Mouse (Mus musculus) G1E (cell line): ENCODE data around the gene Pbld2. TPM values are rescaled to one million over a fixed set of nuclear protein-coding genes. Genes with fewer than 3 reads are reported as not detected.

Experiments used
- ATAC-seq: 2 replicates; pipeline ENCODE4 v1.8.0; 2016; ENCODE audit warnings: mild to moderate bottlenecking; ENCODE audit not compliant: insufficient number of reproducible peaks, poor library complexity, low FRiP score, severe bottlenecking; ENCODE audit errors: extremely low read depth
- DNase-seq: peaks from one replicate; pipeline ENCODE4 v3.0.0; 2012; ENCODE audit warnings: low spot score
- H3K27me3 ChIP-seq: 2 replicates; pipeline ENCODE4 v1.6.1; 2012; ENCODE audit warnings: mild to moderate bottlenecking, low read length, inconsistent platforms; ENCODE audit not compliant: insufficient read depth
- H3K36me3 ChIP-seq: replicated peaks from 2 replicates; pipeline ENCODE3; 2012; ENCODE audit warnings: mild to moderate bottlenecking, inconsistent platforms
- H3K4me1 ChIP-seq: 2 replicates; pipeline ENCODE4 v1.6.1; 2012; ENCODE audit warnings: low read depth, low read length, inconsistent platforms, mixed read lengths; ENCODE audit not compliant: insufficient read depth
- H3K4me3 ChIP-seq: 2 replicates; pipeline ENCODE4 v1.5.1; 2012; ENCODE audit warnings: low read depth, mild to moderate bottlenecking, inconsistent platforms, low read length, moderate library complexity, mixed read lengths
- H3K9me3 ChIP-seq: replicated peaks from 2 replicates; pipeline ENCODE4 v1.6.1; 2012; ENCODE audit warnings: inconsistent platforms
- CTCF ChIP-seq: IDR thresholded peaks from 2 replicates; pipeline ENCODE4 v1.5.1; 2012; ENCODE audit warnings: low read depth, low read length, inconsistent platforms, mixed read lengths
- GATA1 ChIP-seq: IDR thresholded peaks from 2 replicates; pipeline ENCODE4 v1.6.1; 2012; ENCODE audit warnings: borderline replicate concordance, low read length, inconsistent platforms, mixed read lengths
- GATA2 ChIP-seq: IDR thresholded peaks from 2 replicates; pipeline ENCODE4 v1.6.1; 2012; ENCODE audit warnings: low read depth, low read length, inconsistent platforms, borderline replicate concordance
- POLR2AphosphoS5 ChIP-seq: IDR thresholded peaks from 2 replicates; pipeline ENCODE4 v1.6.1; 2012; ENCODE audit warnings: low read depth, low read length, inconsistent platforms; ENCODE audit not compliant: insufficient replicate concordance
- TAL1 ChIP-seq: conservative IDR thresholded peaks from 2 replicates; pipeline ENCODE4 v1.6.1; 2012; ENCODE audit warnings: low read depth, low read length, inconsistent platforms, mixed read lengths
- polyA plus RNA-seq: library from polyadenylated mRNA; stranded (reverse); fragments of >175 nt; gene quantifications from 2 replicates; pipeline ENCODE4 v1.2.3, GENCODE M21; 2012
- total RNA-seq, 2 experiments: library from RNA; stranded (forward) in 1 of 2; stranded (reverse) in 1 of 2; fragments of 200-1000 nt in 1 of 2; fragments of >200 nt in 1 of 2; fragmentation: Nextera tagmentation in 1 of 2; gene quantifications; 2 replicates each; pipeline ENCODE4 v1.2.3; 2014 to 2017

Gene Pbld2
- total and polyA plus RNA-seq, 3 experiments = not detected

GRCm38 (mm10) chr10:63065561-63065960 lies 41.4 kb downstream of the Pbld2 start:
- TF ChIP-seq GATA1 = no peak
- TF ChIP-seq TAL1 = no peak
- no peak for TF ChIP-seq CTCF
- TF ChIP-seq GATA2 = no peak
- peaks cover 6% of the 10 kb centered on the region; the same call in 1 of the 2 replicates for H3K27me3 ChIP-seq
- ATAC-seq = no peak

DNA sequence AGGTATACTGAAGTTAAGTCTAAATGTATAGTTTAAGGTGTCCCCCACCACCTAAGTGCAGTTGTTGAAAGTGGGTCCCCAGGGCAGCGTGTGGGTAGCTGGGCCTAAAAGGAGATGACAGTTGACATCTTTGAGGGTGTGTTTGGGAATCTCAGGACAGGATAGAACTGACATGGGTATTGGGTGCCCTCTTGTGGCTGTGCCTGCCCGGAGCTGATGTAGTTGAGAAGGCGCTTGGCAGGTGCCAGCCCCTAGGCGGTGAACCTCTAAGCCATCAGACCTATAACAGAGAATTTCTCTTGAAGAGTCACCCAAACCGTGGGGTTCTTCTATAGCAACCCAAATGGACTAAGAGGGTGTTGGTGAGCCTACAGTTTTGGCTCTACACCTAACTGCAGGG lies 41.9 kb downstream of the Pbld2 start:
- TF ChIP-seq TAL1 (no peak), GATA2 (no peak), GATA1 (no peak), POLR2AphosphoS5 (no peak), CTCF (no peak)
- no peak for ATAC-seq
- H3K27me3 ChIP-seq = peaks cover 6% of the 10 kb centered on the region; the same call in 1 of the 2 replicates

More at GRCm38 (mm10) chr10:63065561-63065960, 41.4 kb downstream of the Pbld2 start:
- H3K4me1 ChIP-seq = no peaks in the 10 kb centered on the region
- no peak for DNase-seq
- no peak overlapping the region for H3K4me3 ChIP-seq
- no peaks in the 10 kb centered on the region for H3K9me3 ChIP-seq
- no peaks in the 10 kb centered on the region for H3K36me3 ChIP-seq

GRCm38 (mm10) chr10:63086304-63086703 lies 62.2 kb downstream of the Pbld2 start:
- no peak for ATAC-seq
- no peaks in the 10 kb centered on the region for H3K36me3 ChIP-seq
- 0 out of 2 replicates have a peak, but pooled peaks cover 3% of the 10 kb centered on the region for H3K4me1 ChIP-seq
- no peaks in the 10 kb centered on the region for H3K27me3 ChIP-seq
- H3K9me3 ChIP-seq = no peaks in the 10 kb centered on the region
- H3K4me3 ChIP-seq = no peak overlapping the region
- no peak for DNase-seq
- no peak for TF ChIP-seq POLR2AphosphoS5

More for the DNA sequence above, 41.9 kb downstream of the Pbld2 start:
- DNase-seq = peak; percentile 3
- H3K9me3 ChIP-seq = no peaks in the 10 kb centered on the region
- H3K36me3 ChIP-seq = no peaks in the 10 kb centered on the region
- H3K4me1 ChIP-seq = no peaks in the 10 kb centered on the region
- H3K4me3 ChIP-seq = no peak overlapping the region

GRCm38 (mm10) chr10:63089103-63089757 lies 65.1 kb downstream of the Pbld2 start:
- Histone ChIP-seq H3K36me3 (no peaks in the 10 kb centered on the region), H3K4me3 (no peak overlapping the region), H3K27me3 (no peaks in the 10 kb centered on the region), H3K4me1 (0 out of 2 replicates have a peak, but pooled peaks cover 3% of the 10 kb centered on the region), H3K9me3 (no peaks in the 10 kb centered on the region)
- DNase-seq = no peak
- TF ChIP-seq GATA1 (no peak), TAL1 (no peak), CTCF (no peak), POLR2AphosphoS5 (no peak), GATA2 (no peak)
- no peak for ATAC-seq

- DNase-seq = no peak
Measured at GRCm38 (mm10) chr10:63089758-63090571, 65.8 kb downstream of the Pbld2 start.

GRCm38 (mm10) chr10:63091915-63092314 lies 67.8 kb downstream of the Pbld2 start:
- Histone ChIP-seq H3K4me3 (no peak overlapping the region), H3K9me3 (no peaks in the 10 kb centered on the region), H3K4me1 (no peaks in the 10 kb centered on the region), H3K27me3 (no peaks in the 10 kb centered on the region), H3K36me3 (no peaks in the 10 kb centered on the region)
- ATAC-seq (no peak), DNase-seq (no peak)
- TF ChIP-seq CTCF (no peak), GATA1 (no peak), POLR2AphosphoS5 (no peak)

More at GRCm38 (mm10) chr10:63089758-63090571, 65.8 kb downstream of the Pbld2 start:
- ATAC-seq = no peak
- Histone ChIP-seq H3K9me3 (no peaks in the 10 kb centered on the region), H3K27me3 (no peaks in the 10 kb centered on the region), H3K36me3 (no peaks in the 10 kb centered on the region), H3K4me3 (no peak overlapping the region), H3K4me1 (0 out of 2 replicates have a peak, but pooled peaks cover 3% of the 10 kb centered on the region)
- TF ChIP-seq GATA2 (no peak), POLR2AphosphoS5 (no peak), TAL1 (no peak), CTCF (no peak), GATA1 (no peak)
